8 mouse cellular contexts compared by ENCODE assay signal in the genomic region with DNA sequence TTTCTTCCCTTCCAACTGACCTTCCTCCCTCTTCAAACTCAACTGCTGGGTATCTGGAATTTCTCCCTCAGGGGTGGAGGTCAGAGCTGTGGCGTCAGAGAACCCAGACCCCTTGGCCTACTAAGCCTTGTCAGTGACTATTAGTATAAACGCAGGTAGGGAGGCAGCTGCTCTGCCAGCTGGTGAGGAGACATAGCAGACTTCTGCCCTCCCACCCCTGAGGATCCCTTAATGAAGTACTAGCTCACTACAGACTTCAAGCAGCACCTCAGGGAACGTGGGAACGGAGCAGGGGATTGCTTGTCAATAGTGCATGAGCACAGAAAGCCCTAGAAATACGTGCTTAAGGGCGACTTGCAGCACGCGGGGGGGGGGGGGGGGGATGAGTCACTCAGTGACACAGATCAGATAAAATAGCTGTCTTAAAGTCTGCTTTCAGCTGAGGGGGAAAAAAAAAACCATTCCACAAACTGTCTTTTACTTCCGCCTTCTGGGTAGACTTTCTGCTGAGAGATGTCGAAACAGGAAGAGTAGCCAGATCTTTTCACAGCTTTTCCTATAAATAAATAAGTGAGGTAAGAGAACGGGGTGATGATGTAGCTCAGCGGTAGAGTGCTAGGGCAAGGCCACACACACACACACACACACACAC.
DNase-seq lines count a peak whose midpoint lies in the region; ATAC-seq and TF ChIP-seq lines count a peak whose summit lies in the region.

No protein-coding gene starts in this region.

- H3K27ac ChIP-seq in testis, adult 2 months (ENCODE audit: control insufficient read depth, insufficient read depth, low read depth, low read length), result peak overlapping the region; percentile 16; the same call in 1 of the 2 replicates
- H3K27ac ChIP-seq in heart, embryonic 16.5 days (ENCODE audit: low read length), result no peak overlapping the region
- no peak overlapping the region for H3K27ac ChIP-seq in midbrain, embryonic 15.5 days

- no peak for TF ChIP-seq CTCF in testis, adult 2 months (IDR thresholded peaks at IDR 0.05; ENCODE audit: control insufficient read depth, insufficient read depth, insufficient replicate concordance, low read depth, low read length)

- H3K4me3 ChIP-seq in testis, adult 2 months (ENCODE audit: control insufficient read depth, low read depth, low read length), result no peak overlapping the region
- no peak overlapping the region; the same call in 1 of the 2 replicates for H3K4me3 ChIP-seq in heart, embryonic 16.5 days (ENCODE audit: low read length)
- H3K4me3 ChIP-seq in midbrain, embryonic 15.5 days, result no peak overlapping the region

- no peak for TF ChIP-seq POLR2A in testis, adult 2 months (IDR thresholded peaks at IDR 0.05; ENCODE audit: control insufficient read depth, low read depth, low read length)

- no peaks in the 10 kb centered on the region for H3K27me3 ChIP-seq in testis, adult 2 months (ENCODE audit: control insufficient read depth, insufficient read depth, low read length)
- H3K27me3 ChIP-seq in heart, embryonic 16.5 days (ENCODE audit: control insufficient read depth, insufficient read depth, low read length), result no peaks in the 10 kb centered on the region
- no peaks in the 10 kb centered on the region for H3K27me3 ChIP-seq in midbrain, embryonic 15.5 days (replicated peaks)

- no peaks in the 10 kb centered on the region; the same call in 1 of the 2 replicates for H3K4me1 ChIP-seq in testis, adult 2 months (ENCODE audit: control insufficient read depth, insufficient read depth, low read length)
- H3K4me1 ChIP-seq in heart, embryonic 16.5 days (ENCODE audit: control insufficient read depth, insufficient read depth, low read length), result no peaks in the 10 kb centered on the region
- peaks cover 4% of the 10 kb centered on the region; the same call in 1 of the 2 replicates for H3K4me1 ChIP-seq in midbrain, embryonic 15.5 days

- peak; percentile 58 for ATAC-seq in heart, embryonic 16.5 days (replicated peaks; ENCODE audit: extremely low read depth, insufficient read depth, low FRiP score)
- ATAC-seq in midbrain, embryonic 15.5 days (replicated peaks), result peak; percentile 63

- 12% methylated on average over 12 of the region's 12 CpGs for WGBS in heart, embryonic 16.5 days
- 51% methylated on average over 12 of the region's 12 CpGs for WGBS in midbrain, embryonic 15.5 days

- no peaks in the 10 kb centered on the region for H3K36me3 ChIP-seq in testis, adult 2 months (ENCODE audit: control insufficient read depth, insufficient read depth, low read length)
- no peaks in the 10 kb centered on the region for H3K36me3 ChIP-seq in heart, embryonic 16.5 days (ENCODE audit: control insufficient read depth, insufficient read depth)
- H3K36me3 ChIP-seq in midbrain, embryonic 15.5 days (replicated peaks), result no peaks in the 10 kb centered on the region

- no peaks in the 10 kb centered on the region for H3K9me3 ChIP-seq in heart, embryonic 16.5 days (replicated peaks; ENCODE audit: control insufficient read depth, low read length)
- no peaks in the 10 kb centered on the region for H3K9me3 ChIP-seq in midbrain, embryonic 15.5 days

- peak overlapping the region; percentile 47 for H3K4me2 ChIP-seq in heart, embryonic 16.5 days (ENCODE audit: low read depth, low read length)
- H3K4me2 ChIP-seq in midbrain, embryonic 15.5 days, result no peak overlapping the region

- peak; percentile 30 for DNase-seq in embryo, embryonic 10 days (ENCODE audit: low spot score)
- DNase-seq in embryo, embryonic 11 days, result no peak
- DNase-seq in testis, postnatal 14 days (ENCODE audit: low spot score), result no peak
- no peak for DNase-seq in gastrocnemius, adult 8-10 months (ENCODE audit: low spot score in 2 of 2)
- DNase-seq in gastrocnemius, postnatal 4 days (ENCODE audit: low spot score in 2 of 2), result no peak

- H3K9ac ChIP-seq in heart, embryonic 16.5 days (ENCODE audit: low read length), result no peak overlapping the region
- H3K9ac ChIP-seq in midbrain, embryonic 15.5 days, result no peak overlapping the region
